Mouse (Mus musculus) C2C12 (cell line): Measurements from ENCODE around the gene Eps8.

Experiments
- CEBPB ChIP-seq: IDR thresholded peaks from one replicate; pipeline ENCODE4 v1.6.1; 2011; ENCODE audit warnings: low read depth, mild to moderate bottlenecking, control low read depth, moderate library complexity
- CTCF ChIP-seq: IDR thresholded peaks from one replicate; pipeline ENCODE4 v1.5.1; 2011; ENCODE audit not compliant: control insufficient read depth, insufficient read depth, insufficient read length
- FOSL1 ChIP-seq: IDR thresholded peaks from one replicate; pipeline ENCODE4 v1.8.0; 2011; ENCODE audit warnings: mild to moderate bottlenecking, low read length; ENCODE audit not compliant: poor library complexity, insufficient read depth, severe bottlenecking
- MAX ChIP-seq: IDR thresholded peaks from one replicate; pipeline ENCODE4 v1.6.1; 2011; ENCODE audit warnings: mild to moderate bottlenecking, control low read depth
- MYOD1 ChIP-seq: IDR thresholded peaks from one replicate; pipeline ENCODE4 v1.6.1; 2011; ENCODE audit warnings: low read depth; ENCODE audit not compliant: control insufficient read depth, insufficient read length
- MYOG ChIP-seq: IDR thresholded peaks from one replicate; pipeline ENCODE4 v1.6.1; 2011; ENCODE audit not compliant: control insufficient read depth, insufficient read length; ENCODE audit errors: extremely low read depth
- USF1 ChIP-seq: IDR thresholded peaks from one replicate; pipeline ENCODE4 v1.6.1; 2011; ENCODE audit warnings: low read depth, mild to moderate bottlenecking, control low read depth, moderate library complexity

- TF ChIP-seq USF1 (no peak), CTCF (no peak), FOSL1 (no peak), MAX (no peak), MYOD1 (no peak), CEBPB (no peak), MYOG (no peak)
Measured at GRCm38 (mm10) chr6:137525769-137526168, 128.9 kb downstream of the Eps8 start.
